Mouse (Mus musculus) stomach, embryonic 16.5 days (tissue): ENCODE measurements around the gene Tcte3. TPM values are rescaled to one million over a fixed set of nuclear protein-coding genes. Genes with fewer than 3 reads are reported as not detected.
"Not testable (repeated sequence)": the region's sequence is repeated elsewhere in the genome, so short reads cannot be mapped to it uniquely, and the experiment has no call there.

Source experiments
- ATAC-seq: fragments of 200-750 bp; cut with Nextera tagmentation; 2 replicates; pipeline ENCODE4 v1.8.0; 2017; ENCODE audit warnings: moderate number of reproducible peaks, moderate TSS enrichment; ENCODE audit not compliant: insufficient read depth, low FRiP score
- H3K27ac ChIP-seq: fragments of 300-500 bp; sonication (generic); 2 replicates; pipeline ENCODE4 v1.5.1; 2014; ENCODE audit warnings: low read length
- H3K27me3 ChIP-seq: fragments of 300-500 bp; sonication (generic); 2 replicates; pipeline ENCODE4 v1.6.1; 2014; ENCODE audit warnings: low read length, control low read depth, mixed read lengths; ENCODE audit not compliant: control insufficient read depth, insufficient read depth
- H3K36me3 ChIP-seq: fragments of 300-500 bp; sonication (generic); 2 replicates; pipeline ENCODE4 v1.6.1; 2014; ENCODE audit warnings: low read length; ENCODE audit not compliant: control insufficient read depth, insufficient read depth
- H3K4me1 ChIP-seq: fragments of 300-500 bp; sonication (generic); 2 replicates; pipeline ENCODE4 v1.6.1; 2014; ENCODE audit warnings: low read length, control low read depth, mixed read lengths; ENCODE audit not compliant: control insufficient read depth, insufficient read depth
- H3K4me2 ChIP-seq: fragments of 300-500 bp; sonication (generic); 2 replicates; pipeline ENCODE4 v1.6.1; 2014; ENCODE audit warnings: low read depth, low read length, mixed read lengths
- H3K4me3 ChIP-seq: fragments of 300-500 bp; sonication (generic); replicated peaks from 2 replicates; pipeline ENCODE4 v1.5.1; 2014; ENCODE audit warnings: mild to moderate bottlenecking, low read length
- H3K9ac ChIP-seq: fragments of 300-500 bp; sonication (generic); 2 replicates; pipeline ENCODE4 v1.6.1; 2014; ENCODE audit warnings: low read length
- H3K9me3 ChIP-seq: fragments of 300-500 bp; sonication (generic); replicated peaks from 2 replicates; pipeline ENCODE4 v1.6.1; 2016; ENCODE audit warnings: low read length, control low read depth; ENCODE audit not compliant: control insufficient read depth
- WGBS: fragments of 180-500 bp; shearing (Covaris S2); extraction: QIAGEN DNeasy Blood & Tissue Kit; methylation state at CpG from one replicate; pipeline ENCODE4 v1.1.7; 2014; 5-methylcytosine and 5-hydroxymethylcytosine counted together
- polyA plus RNA-seq: library from polyadenylated mRNA; unstranded; fragments of >200 nt; fragmentation: Nextera tagmentation; extraction: Ambion mirVana; gene quantifications from 2 replicates; pipeline ENCODE4 v1.2.1, GENCODE M21; 2015

The Tcte3 gene
- polyA plus RNA-seq, 1 experiment from 2014 or later: 1.2 TPM

DNA sequence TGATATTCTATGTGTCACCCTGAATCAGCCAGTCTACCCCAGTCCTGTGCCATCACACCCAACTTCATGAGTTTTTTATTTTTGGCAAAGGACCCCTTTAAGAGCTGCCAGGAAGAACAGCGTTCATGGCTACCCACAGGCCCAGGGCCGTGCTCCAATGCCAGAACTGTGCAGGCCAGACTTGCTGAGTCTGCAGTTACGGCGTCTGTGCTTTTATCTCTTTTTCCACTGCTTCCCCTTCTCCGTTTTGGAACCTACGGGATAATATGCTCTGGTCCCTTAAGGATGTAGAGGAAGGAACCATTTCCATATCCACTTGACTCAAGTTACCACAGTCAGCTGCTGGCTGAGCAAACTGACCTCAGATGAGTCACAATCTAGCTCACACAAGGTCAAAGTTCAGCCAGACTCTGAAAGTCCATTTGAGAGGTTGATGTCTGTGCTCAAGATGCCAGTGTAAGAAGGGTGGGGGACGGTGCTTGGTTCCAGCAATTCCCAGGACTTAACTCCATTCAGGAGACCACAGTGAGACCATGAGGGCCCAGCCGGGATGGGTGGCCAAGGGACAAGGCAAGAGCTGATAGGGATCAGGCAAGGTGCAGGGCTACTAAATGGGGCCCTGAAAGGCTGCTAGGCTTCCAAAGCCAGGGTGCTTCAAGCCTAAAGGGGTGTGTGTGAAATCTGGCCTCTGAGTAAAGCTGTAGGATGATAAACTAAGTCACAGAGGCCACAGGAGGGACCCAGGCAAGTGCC, 26.9 kb upstream of the Tcte3 start:
- H3K27me3 ChIP-seq: no peaks in the 10 kb centered on the region
- no peaks in the 10 kb centered on the region for H3K9me3 ChIP-seq
- no peak overlapping the region for H3K4me2 ChIP-seq
- no peak overlapping the region for H3K4me3 ChIP-seq
- ATAC-seq: no peak; the same call in 1 of the 2 replicates
- 62% methylated on average over 8 of the region's 8 CpGs for WGBS
- H3K27ac ChIP-seq: no peak overlapping the region
- H3K36me3 ChIP-seq: no peaks in the 10 kb centered on the region
- H3K9ac ChIP-seq: no peak overlapping the region
- peaks cover 6% of the 10 kb centered on the region; the same call in 1 of the 2 replicates for H3K4me1 ChIP-seq

DNA sequence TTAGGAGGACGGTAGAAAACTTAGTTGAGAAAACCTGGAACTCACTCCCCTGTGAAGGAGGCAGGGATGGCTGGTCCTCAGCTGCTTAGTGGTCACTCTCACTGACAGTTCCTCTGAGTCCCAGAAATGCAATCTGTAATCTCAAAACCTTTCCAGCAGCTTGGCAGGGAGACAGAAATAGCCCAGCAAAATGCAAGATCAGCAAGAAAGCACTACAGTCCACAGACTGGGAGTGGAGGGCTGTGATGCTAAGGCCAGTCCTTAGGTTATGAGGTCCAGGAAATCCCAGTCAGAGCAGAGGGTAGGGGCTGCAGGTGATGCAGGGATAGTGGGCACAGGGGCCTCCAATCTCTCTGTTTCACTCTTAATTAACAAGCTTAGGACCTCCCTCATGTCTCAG, 25.6 kb upstream of the Tcte3 start:
- H3K27me3 ChIP-seq: no peaks in the 10 kb centered on the region
- H3K27ac ChIP-seq: no peak overlapping the region
- H3K9ac ChIP-seq: no peak overlapping the region
- H3K36me3 ChIP-seq: 0 out of 2 replicates have a peak, but pooled peaks cover 4% of the 10 kb centered on the region
- H3K4me3 ChIP-seq: no peak overlapping the region
- ATAC-seq: no peak
- H3K9me3 ChIP-seq: no peaks in the 10 kb centered on the region
- H3K4me1 ChIP-seq: peaks cover 6% of the 10 kb centered on the region; the same call in 1 of the 2 replicates
- no peak overlapping the region for H3K4me2 ChIP-seq
- WGBS: 75% methylated on average over 1 of the region's 1 CpGs

- ATAC-seq: peak; percentile 49; the same call in 1 of the 2 replicates
- Histone ChIP-seq H3K36me3 (0 out of 2 replicates have a peak, but pooled peaks cover 4% of the 10 kb centered on the region), H3K4me2 (peak overlapping the region; percentile 25; the same call in 1 of the 2 replicates), H3K4me3 (no peak overlapping the region), H3K27me3 (no peaks in the 10 kb centered on the region), H3K4me1 (peaks cover 6% of the 10 kb centered on the region; the same call in 1 of the 2 replicates), H3K9ac (no peak overlapping the region), H3K27ac (no peak overlapping the region), H3K9me3 (no peaks in the 10 kb centered on the region)
- 45% methylated on average over 6 of the region's 6 CpGs for WGBS
Observed at GRCm38 (mm10) chr17:15066066-15066465, 24.8 kb upstream of the Tcte3 start.

DNA sequence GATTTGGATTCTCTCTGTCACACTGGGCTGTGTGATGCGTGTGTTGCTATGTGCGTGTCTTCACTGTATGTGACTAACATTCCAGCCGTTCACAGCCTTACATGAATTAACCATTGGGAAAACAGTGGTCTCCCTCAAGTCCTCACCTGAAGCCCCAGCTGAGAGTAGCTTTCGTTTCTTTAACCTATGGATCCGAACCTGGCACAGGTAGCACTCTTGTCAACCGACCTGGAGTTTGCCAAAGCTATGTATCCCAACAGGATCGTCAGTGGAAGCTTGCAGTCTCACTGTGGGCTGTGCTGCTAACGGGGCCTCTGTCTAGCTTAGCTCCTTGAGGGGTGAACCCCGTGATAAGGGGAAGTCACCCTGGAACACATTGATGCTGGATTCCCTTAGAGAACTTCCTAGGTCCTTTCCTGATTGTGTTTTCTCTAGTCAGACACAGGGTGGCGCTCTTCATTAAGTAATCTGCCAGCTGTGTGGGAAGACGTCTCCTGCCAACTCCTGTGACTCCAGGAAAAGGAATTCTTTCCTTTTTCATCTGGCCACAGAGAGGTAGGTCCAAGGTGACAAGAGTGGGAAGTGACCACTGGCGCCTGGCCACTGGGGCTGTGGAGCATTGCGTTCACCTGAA, 24.2 kb upstream of the Tcte3 start:
- Histone ChIP-seq H3K9me3 (no peaks in the 10 kb centered on the region), H3K4me2 (peak overlapping the region; percentile 25; the same call in 1 of the 2 replicates), H3K27me3 (no peaks in the 10 kb centered on the region), H3K9ac (no peak overlapping the region), H3K36me3 (0 out of 2 replicates have a peak, but pooled peaks cover 4% of the 10 kb centered on the region), H3K27ac (no peak overlapping the region), H3K4me1 (peaks cover 6% of the 10 kb centered on the region; the same call in 1 of the 2 replicates), H3K4me3 (no peak overlapping the region)
- WGBS: 40% methylated on average over 13 of the region's 13 CpGs
- peak; percentile 52 for ATAC-seq

DNA sequence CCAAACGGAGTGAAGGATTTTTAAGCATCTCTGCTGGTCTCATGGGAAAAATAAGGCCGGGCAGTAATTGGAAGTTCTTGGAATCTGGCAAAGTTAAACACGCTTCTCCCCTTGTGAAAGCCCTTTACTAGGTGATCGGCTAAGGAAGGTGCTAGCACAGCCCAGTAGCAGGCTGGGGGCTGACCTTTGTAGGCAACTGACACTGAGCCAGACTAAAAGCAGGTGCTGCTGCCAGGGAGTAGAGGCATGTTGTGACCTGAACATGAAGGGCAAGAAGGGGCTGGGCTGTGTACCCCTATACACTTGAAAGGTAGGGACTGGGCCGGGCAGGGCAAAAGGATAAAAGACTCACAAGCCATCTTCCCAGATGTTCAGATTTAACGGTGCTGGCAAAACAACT, 19.1 kb upstream of the Tcte3 start:
- Histone ChIP-seq H3K27me3 (no peaks in the 10 kb centered on the region), H3K9me3 (no peaks in the 10 kb centered on the region), H3K4me1 (no peaks in the 10 kb centered on the region), H3K9ac (no peak overlapping the region), H3K4me3 (no peak overlapping the region), H3K36me3 (0 out of 2 replicates have a peak, but pooled peaks cover 4% of the 10 kb centered on the region), H3K4me2 (no peak overlapping the region), H3K27ac (no peak overlapping the region)
- ATAC-seq: no peak
- 89% methylated on average over 6 of the region's 6 CpGs for WGBS

DNA sequence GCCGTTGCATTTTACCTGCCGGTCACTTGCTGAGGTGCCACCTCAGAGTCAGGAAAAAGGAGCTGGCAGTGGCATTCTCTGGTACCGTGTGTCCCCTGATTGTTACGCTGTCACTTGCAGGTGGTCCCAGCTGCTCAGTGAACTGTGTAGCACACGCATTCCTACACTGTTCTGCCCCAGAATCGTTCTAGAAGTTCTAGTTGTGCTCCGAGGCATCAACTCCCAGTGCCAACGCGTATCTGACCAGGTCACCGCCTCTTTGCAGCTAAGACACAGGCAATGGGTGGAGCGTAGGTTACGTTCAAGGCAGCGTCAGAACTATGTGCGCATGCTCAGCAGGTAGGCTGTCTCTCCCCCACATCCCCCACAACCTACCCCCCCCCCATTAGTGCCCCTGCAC, 18.4 kb upstream of the Tcte3 start:
- 93% methylated on average over 14 of the region's 14 CpGs for WGBS
- H3K4me1 ChIP-seq: no peaks in the 10 kb centered on the region
- 0 out of 2 replicates have a peak, but pooled peaks cover 4% of the 10 kb centered on the region for H3K36me3 ChIP-seq
- H3K27ac ChIP-seq: no peak overlapping the region
- H3K4me2 ChIP-seq: no peak overlapping the region
- no peak overlapping the region for H3K9ac ChIP-seq
- no peak overlapping the region for H3K4me3 ChIP-seq
- no peak for ATAC-seq
- H3K9me3 ChIP-seq: no peaks in the 10 kb centered on the region
- no peaks in the 10 kb centered on the region for H3K27me3 ChIP-seq

DNA sequence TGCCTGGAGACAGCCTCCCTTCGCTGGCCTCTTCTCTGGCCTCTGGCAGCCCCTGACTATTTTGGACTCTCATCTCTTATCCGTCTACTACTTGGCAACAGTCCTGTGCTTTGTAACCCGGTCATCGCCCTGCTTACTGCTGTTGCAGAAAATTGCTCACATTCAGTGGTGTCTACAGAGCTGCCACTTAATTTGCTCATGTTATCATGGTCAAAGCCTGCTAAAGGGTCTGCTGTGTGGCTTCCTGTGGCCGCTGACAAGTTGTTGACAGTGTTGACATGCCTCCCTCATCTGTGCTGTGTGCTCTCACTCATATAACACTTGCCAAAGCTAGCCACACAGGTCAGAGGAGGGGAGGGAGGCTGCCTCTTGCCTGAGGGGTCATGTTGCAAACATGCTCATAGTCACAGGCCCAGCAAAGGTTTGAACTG, 16.9 kb upstream of the Tcte3 start:
- H3K4me3 ChIP-seq: no peak overlapping the region
- no peaks in the 10 kb centered on the region for H3K27me3 ChIP-seq
- ATAC-seq: no peak
- H3K4me1 ChIP-seq: no peaks in the 10 kb centered on the region
- H3K9ac ChIP-seq: no peak overlapping the region
- 0 out of 2 replicates have a peak, but pooled peaks cover 4% of the 10 kb centered on the region for H3K36me3 ChIP-seq
- 82% methylated on average over 5 of the region's 5 CpGs for WGBS
- H3K27ac ChIP-seq: no peak overlapping the region
- no peak overlapping the region for H3K4me2 ChIP-seq
- no peaks in the 10 kb centered on the region for H3K9me3 ChIP-seq

- Histone ChIP-seq H3K9me3 (no peaks in the 10 kb centered on the region), H3K4me3 (no peak overlapping the region), H3K27me3 (no peaks in the 10 kb centered on the region), H3K4me1 (no peaks in the 10 kb centered on the region), H3K9ac (no peak overlapping the region), H3K36me3 (no peaks in the 10 kb centered on the region), H3K4me2 (no peak overlapping the region), H3K27ac (no peak overlapping the region)
- no peak for ATAC-seq
- 83% methylated on average over 4 of the region's 4 CpGs for WGBS
Observed at GRCm38 (mm10) chr17:15055925-15056324, 14.6 kb upstream of the Tcte3 start.

DNA sequence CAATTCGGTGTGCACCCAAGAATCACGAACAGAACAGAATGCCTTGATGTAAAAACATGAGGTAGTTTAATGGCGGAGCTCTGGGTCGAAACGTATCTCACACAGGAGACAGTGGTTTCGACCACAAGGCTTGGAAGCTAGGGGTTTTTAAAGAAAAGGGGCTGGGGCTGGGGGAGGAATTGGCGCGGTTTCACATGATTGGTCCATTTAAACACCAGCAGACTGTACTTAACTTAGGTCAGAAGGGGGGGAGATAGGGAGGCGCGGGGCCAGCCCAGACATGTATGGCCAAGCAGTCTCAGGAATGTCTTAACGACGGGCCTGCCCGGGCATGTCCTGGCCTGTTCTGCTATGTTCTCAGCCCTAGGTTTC, 12.5 kb upstream of the Tcte3 start:
- not testable (repeated sequence) for H3K9ac ChIP-seq, ATAC-seq, H3K27ac ChIP-seq, H3K9me3 ChIP-seq, H3K27me3 ChIP-seq, H3K4me3 ChIP-seq, H3K4me1 ChIP-seq, H3K36me3 ChIP-seq, H3K4me2 ChIP-seq
- WGBS: 82% methylated on average over 11 of the region's 13 CpGs
